Mouse (Mus musculus) liver, embryonic 14.5 days (tissue): ENCODE data around the gene Hipk1. TPM values are rescaled to one million over a fixed set of nuclear protein-coding genes. Genes with fewer than 3 reads are reported as not detected.
"Not testable (repeated sequence)": the region's sequence is repeated elsewhere in the genome, so short reads cannot be mapped to it uniquely, and the experiment has no call there.

Source experiments
- ATAC-seq: fragments of 200-750 bp; cut with Nextera tagmentation; 2 replicates; pipeline ENCODE4 v1.8.0; 2017; ENCODE audit warnings: moderate number of reproducible peaks, mild to moderate bottlenecking, moderate library complexity; ENCODE audit not compliant: insufficient read depth
- DNase-seq, 3 experiments: peaks; one replicate each; pipeline ENCODE4 v3.0.0-alpha.2; 2012 to 2013; ENCODE audit warnings: low read depth in 3 of 3, low spot score in 3 of 3
- H3K27ac ChIP-seq: fragments of 300-500 bp; sonication (generic); 2 replicates; pipeline ENCODE4 v1.5.1; 2014; ENCODE audit warnings: moderate library complexity, mild to moderate bottlenecking, control low read depth, inconsistent platforms
- H3K27me3 ChIP-seq: fragments of 300-500 bp; sonication (generic); 2 replicates; pipeline ENCODE4 v1.6.1; 2014; ENCODE audit warnings: mild to moderate bottlenecking, low read length, moderate library complexity; ENCODE audit not compliant: control insufficient read depth, insufficient read depth
- H3K36me3 ChIP-seq: fragments of 300-500 bp; sonication (generic); replicated peaks from 2 replicates; pipeline ENCODE4 v1.6.1; 2014; ENCODE audit warnings: low read depth; ENCODE audit not compliant: control insufficient read depth, insufficient read depth
- H3K4me1 ChIP-seq, 2 experiments: fragments of 200-500 bp in 1 of 2; fragments of 300-500 bp in 1 of 2; sonication (generic) in 1 of 2; replicated peaks; 2 replicates each; pipeline ENCODE4 v1.6.1; 2012 to 2014; ENCODE audit warnings: antibody characterized with exemption in 1 of 2, inconsistent platforms in 1 of 2, low read length in 1 of 2; ENCODE audit not compliant: control insufficient read depth in 2 of 2, insufficient read depth in 2 of 2
- H3K4me2 ChIP-seq: fragments of 300-500 bp; sonication (generic); 2 replicates; pipeline ENCODE4 v1.6.1; 2014; ENCODE audit warnings: low read depth, mild to moderate bottlenecking, control low read depth, moderate library complexity
- H3K4me3 ChIP-seq, 2 experiments: fragments of 200-500 bp in 1 of 2; fragments of 300-500 bp in 1 of 2; sonication (generic) in 1 of 2; 2 replicates each; pipeline ENCODE4 v1.5.1; 2012 to 2014; ENCODE audit warnings: low read depth in 2 of 2, low read length in 2 of 2, mild to moderate bottlenecking in 2 of 2, control low read depth in 1 of 2, inconsistent platforms in 1 of 2, moderate library complexity in 1 of 2; ENCODE audit not compliant: insufficient read depth in 1 of 2
- H3K9ac ChIP-seq: fragments of 300-500 bp; sonication (generic); replicated peaks from 2 replicates; pipeline ENCODE4 v1.6.1; 2014; ENCODE audit warnings: mild to moderate bottlenecking, control low read depth, moderate library complexity
- H3K9me3 ChIP-seq: fragments of 300-500 bp; sonication (generic); 2 replicates; pipeline ENCODE4 v1.6.1; 2016; ENCODE audit warnings: low read length, mixed read lengths; ENCODE audit not compliant: control insufficient read depth
- CTCF ChIP-seq: IDR thresholded peaks from 2 replicates; pipeline ENCODE4 v1.5.1; 2016; ENCODE audit warnings: antibody characterized with exemption, low read depth, control low read depth
- EP300 ChIP-seq: IDR thresholded peaks from 2 replicates; pipeline ENCODE4 v1.6.1; 2016; ENCODE audit warnings: antibody characterized with exemption, low read depth
- WGBS: fragments of 180-500 bp; shearing (Covaris S2); extraction: QIAGEN DNeasy Blood & Tissue Kit; methylation state at CpG from one replicate; pipeline ENCODE4 v1.1.7; 2014; ENCODE audit not compliant: insufficient replicate concordance; 5-methylcytosine and 5-hydroxymethylcytosine counted together
- polyA plus RNA-seq, 2 experiments: library from polyadenylated mRNA; depleted of rRNA in 1 of 2; stranded (reverse) in 1 of 2; unstranded in 1 of 2; fragments of >200 nt; fragmentation: Nextera tagmentation in 1 of 2; extraction: Ambion mirVana in 1 of 2; gene quantifications; 2 replicates each; pipeline versions ENCODE4 v1.2.1 to v1.2.3; 2012 to 2014

Gene Hipk1
- polyA plus RNA-seq, 2 experiments, result 17.1 to 22.4 TPM

- 73% methylated on average over 10 of the region's 10 CpGs for WGBS
- Histone ChIP-seq H3K9me3 (no peaks in the 10 kb centered on the region), H3K27ac (no peak overlapping the region), H3K4me3 (no peak overlapping the region), H3K9ac (no peak overlapping the region), H3K36me3 (no peaks in the 10 kb centered on the region), H3K4me2 (no peak overlapping the region), H3K27me3 (no peaks in the 10 kb centered on the region), H3K4me1 (peaks cover 9 to 13% of the 10 kb centered on the region in 2 experiments)
- DNase-seq (no peak), ATAC-seq (no peak)
- no peak for TF ChIP-seq EP300
- TF ChIP-seq CTCF, result no peak
These were observed 44.6 kb upstream of the Hipk1 start for GRCm38 (mm10) chr3:103835951-103836310.

- ATAC-seq, result no peak
These were observed 44.0 kb upstream of the Hipk1 start for GRCm38 (mm10) chr3:103835272-103835950.

DNA sequence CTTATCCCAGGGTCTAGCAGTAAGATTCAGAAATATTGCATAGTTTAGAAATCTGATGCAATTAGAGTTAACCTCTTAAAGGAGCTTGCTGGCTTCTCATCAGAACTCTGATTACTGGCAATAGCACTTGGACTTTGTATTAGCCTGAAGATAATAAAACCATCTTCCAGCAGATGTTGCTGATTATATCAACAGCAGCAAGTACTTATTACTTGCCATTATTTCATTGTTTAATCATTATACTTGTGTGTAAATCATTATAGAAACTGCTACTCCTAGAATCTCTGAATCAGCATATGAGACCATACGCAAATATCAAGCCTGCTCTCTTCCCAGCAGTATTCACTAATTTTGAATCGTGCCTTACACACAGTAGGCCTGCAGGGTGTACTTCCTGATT lies 42.6 kb upstream of the Hipk1 start:
- no peak overlapping the region for H3K4me2 ChIP-seq
- 79% methylated on average over 2 of the region's 2 CpGs for WGBS
- peaks cover 9 to 13% of the 10 kb centered on the region in 2 experiments for H3K4me1 ChIP-seq
- no peaks in the 10 kb centered on the region for H3K9me3 ChIP-seq
- no peak overlapping the region for H3K4me3 ChIP-seq
- no peak for ATAC-seq
- no peaks in the 10 kb centered on the region for H3K27me3 ChIP-seq
- TF ChIP-seq CTCF (no peak), EP300 (no peak)
- no peak overlapping the region for H3K27ac ChIP-seq
- no peaks in the 10 kb centered on the region for H3K36me3 ChIP-seq
- H3K9ac ChIP-seq, result no peak overlapping the region
- DNase-seq, result no peak

More at GRCm38 (mm10) chr3:103835272-103835950, 44.0 kb upstream of the Hipk1 start:
- DNase-seq, result no peak
- Histone ChIP-seq H3K9ac (no peak overlapping the region), H3K4me1 (peaks cover 9 to 13% of the 10 kb centered on the region in 2 experiments), H3K4me3 (no peak overlapping the region), H3K27ac (no peak overlapping the region), H3K36me3 (no peaks in the 10 kb centered on the region), H3K27me3 (no peaks in the 10 kb centered on the region), H3K9me3 (no peaks in the 10 kb centered on the region), H3K4me2 (no peak overlapping the region)
- no peak for TF ChIP-seq CTCF
- no peak for TF ChIP-seq EP300
- 72% methylated on average over 6 of the region's 6 CpGs for WGBS

DNA sequence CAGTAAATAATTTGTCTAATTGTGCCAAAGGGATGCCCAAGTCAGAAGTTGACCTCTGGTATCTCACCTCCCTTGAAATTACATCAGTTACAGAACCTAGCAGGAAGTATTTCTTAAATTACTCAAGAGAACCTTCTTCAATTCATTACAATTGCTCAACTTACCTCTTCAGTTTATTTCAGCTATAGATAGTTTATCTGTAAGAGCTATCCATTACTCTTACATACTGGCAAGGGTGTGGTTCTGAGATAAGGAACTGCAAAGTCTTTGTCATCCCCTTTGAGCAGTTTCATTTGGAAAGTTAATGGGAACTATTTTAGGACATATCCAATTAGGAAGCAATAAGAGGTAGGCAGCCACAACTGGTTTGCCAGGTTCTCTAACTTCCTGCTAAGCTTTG lies 41.1 kb upstream of the Hipk1 start, which contains the start of gene Bcl2l15:
Bcl2l15 (plus strand) TSS at position 176 of the 400 bp plus-strand sequence.
- no peak within 1 kb of the TSS for H3K9ac ChIP-seq
- H3K4me2 ChIP-seq, result peak within 1 kb of the TSS; percentile 47
- peak; percentile 65; the same call in 1 of the 2 replicates for ATAC-seq
- H3K4me1 ChIP-seq, result peaks cover 9 to 13% of the 10 kb centered on the region in 2 experiments
- H3K4me3 ChIP-seq, result peak within 1 kb of the TSS in 1 of 2 experiments; percentile 13; a peak in 1 of 4 replicates
- peak in 1 of 3 experiments; percentile 29 for DNase-seq
- peak; percentile 66 for TF ChIP-seq EP300
- TF ChIP-seq CTCF, result no peak
- H3K36me3 ChIP-seq, result no peaks in the 10 kb centered on the region
- no peak within 1 kb of the TSS for H3K27ac ChIP-seq
- H3K27me3 ChIP-seq, result no peaks in the 10 kb centered on the region
- H3K9me3 ChIP-seq, result no peaks in the 10 kb centered on the region

DNA sequence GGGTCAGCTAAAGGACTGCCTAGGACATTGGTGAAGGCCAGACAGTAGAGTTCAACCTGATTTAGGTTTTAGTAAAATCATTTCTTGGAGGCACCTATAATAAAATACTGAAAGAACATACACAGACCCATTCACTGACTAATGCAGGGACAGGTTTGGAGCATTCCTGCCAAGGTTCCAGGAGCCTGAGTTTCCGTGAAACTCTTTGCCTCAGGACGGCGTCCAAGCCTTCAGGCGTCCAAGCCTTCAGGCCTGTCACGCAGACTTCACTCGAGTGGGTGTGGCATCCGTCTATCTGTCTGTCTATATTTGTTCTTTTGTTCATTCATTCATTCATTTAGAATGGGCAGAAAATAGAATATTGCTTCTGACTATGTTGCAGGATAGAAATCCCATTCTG lies 39.8 kb upstream of the Hipk1 start:
- H3K4me1 ChIP-seq, result peaks cover 9 to 13% of the 10 kb centered on the region in 2 experiments
- H3K9ac ChIP-seq, result no peak overlapping the region
- TF ChIP-seq CTCF, result no peak
- no peak for TF ChIP-seq EP300
- no peak overlapping the region for H3K4me2 ChIP-seq
- no peak for ATAC-seq
- no peak overlapping the region for H3K27ac ChIP-seq
- no peaks in the 10 kb centered on the region for H3K36me3 ChIP-seq
- WGBS, result 77% methylated on average over 7 of the region's 7 CpGs
- H3K4me3 ChIP-seq, result no peak overlapping the region
- no peak for DNase-seq
- H3K9me3 ChIP-seq, result no peaks in the 10 kb centered on the region
- no peaks in the 10 kb centered on the region for H3K27me3 ChIP-seq

DNA sequence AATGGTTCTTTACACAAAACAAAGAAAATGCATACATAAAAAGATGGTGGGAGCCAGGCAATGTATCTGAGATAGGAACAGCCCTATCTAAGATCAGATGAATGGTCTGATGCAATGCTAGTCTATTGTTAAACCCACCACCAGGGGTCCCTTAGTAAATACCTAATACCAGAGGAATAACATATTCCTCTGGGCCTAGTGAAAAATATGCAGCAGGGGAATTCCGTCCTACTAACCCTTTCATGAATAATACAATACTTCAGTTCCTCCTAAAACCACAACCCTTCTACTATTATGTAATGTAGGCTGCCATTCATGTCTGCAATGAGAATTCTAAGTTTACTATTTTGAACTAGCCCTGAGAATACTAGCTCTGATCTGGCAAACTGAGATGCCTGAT lies 39.3 kb upstream of the Hipk1 start:
- not testable (repeated sequence) for H3K9ac ChIP-seq, DNase-seq, H3K4me3 ChIP-seq, ATAC-seq, H3K27me3 ChIP-seq, H3K36me3 ChIP-seq, H3K27ac ChIP-seq, H3K4me2 ChIP-seq, H3K9me3 ChIP-seq
- H3K4me1 ChIP-seq, result peaks cover 9 to 13% of the 10 kb centered on the region in 2 experiments
- WGBS, result 82% methylated on average over 1 of the region's 1 CpGs
